Mouse (Mus musculus) R1 (cell line): Measurements from ENCODE around the gene Kcnj9.
A peak's percentile ranks its signal among the peaks of the same experiment; 100 is the strongest.

Source experiments
- DNase-seq: peaks from one replicate; pipeline ENCODE4 v3.0.0-alpha.2; 2018; ENCODE audit warnings: low read depth, low spot score

Kcnj9 gene

GRCm38 (mm10) chr1:172329131-172329530, at the start of gene Kcnj9:
TSS of gene Kcnj9 (minus strand) at chr1:172329318.
- DNase-seq, result peak; percentile 57

GRCm38 (mm10) chr1:172376758-172377458, 47.8 kb upstream of the Kcnj9 start:
- no peak for DNase-seq

GRCm38 (mm10) chr1:172376198-172376667, 47.1 kb upstream of the Kcnj9 start, which contains the start of gene Pigm:
TSS of gene Pigm (plus strand) at chr1:172376546.
- peak; percentile 98 for DNase-seq

GRCm38 (mm10) chr1:172368768-172369418, 39.8 kb upstream of the Kcnj9 start:
- DNase-seq, result peak; percentile 92

GRCm38 (mm10) chr1:172364684-172365083, 35.6 kb upstream of the Kcnj9 start:
- peak; percentile 82 for DNase-seq

- DNase-seq, result no peak
These were observed 29.2 kb upstream of the Kcnj9 start for GRCm38 (mm10) chr1:172358341-172358740.

GRCm38 (mm10) chr1:172357550-172357949, 28.4 kb upstream of the Kcnj9 start:
- peak; percentile 51 for DNase-seq

GRCm38 (mm10) chr1:172355336-172355735, 26.2 kb upstream of the Kcnj9 start:
- DNase-seq, result no peak

GRCm38 (mm10) chr1:172352453-172352852, 23.3 kb upstream of the Kcnj9 start:
- DNase-seq, result no peak

GRCm38 (mm10) chr1:172352001-172352400, 22.9 kb upstream of the Kcnj9 start:
- DNase-seq, result no peak

GRCm38 (mm10) chr1:172349916-172350812, 21.0 kb upstream of the Kcnj9 start:
- DNase-seq, result peak; percentile 45

GRCm38 (mm10) chr1:172349504-172349903, 20.4 kb upstream of the Kcnj9 start:
- DNase-seq, result no peak

GRCm38 (mm10) chr1:172347382-172347781, 18.3 kb upstream of the Kcnj9 start:
- DNase-seq, result no peak

GRCm38 (mm10) chr1:172346707-172347106, 17.6 kb upstream of the Kcnj9 start:
- DNase-seq, result no peak

GRCm38 (mm10) chr1:172344820-172345219, 15.7 kb upstream of the Kcnj9 start:
- no peak for DNase-seq

GRCm38 (mm10) chr1:172343914-172344313, 14.8 kb upstream of the Kcnj9 start:
- DNase-seq, result no peak

GRCm38 (mm10) chr1:172342729-172343128, 13.6 kb upstream of the Kcnj9 start:
- DNase-seq, result no peak

GRCm38 (mm10) chr1:172341386-172341785, 12.3 kb upstream of the Kcnj9 start:
- DNase-seq, result no peak

- DNase-seq, result peak; percentile 94
These were observed 11.7 kb upstream of the Kcnj9 start, which contains the start of gene Kcnj10 for GRCm38 (mm10) chr1:172340729-172341321. TSS of gene Kcnj10 (plus strand) at chr1:172341210.

- DNase-seq, result no peak
These were observed 8.5 kb upstream of the Kcnj9 start for GRCm38 (mm10) chr1:172337411-172338185.

GRCm38 (mm10) chr1:172335804-172336203, 6.7 kb upstream of the Kcnj9 start:
- DNase-seq, result no peak
